Mouse (Mus musculus): ENCODE results near the gene Rbbp7.
A peak's percentile ranks its signal among the peaks of the same experiment; 100 is the strongest.

Gene Rbbp7

GRCm38 (mm10) chrX:162760115-162760942 lies at the start of gene Rbbp7:
Gene Rbbp7 (plus strand): TSS chrX:162760402.
- DNase-seq = peak; percentile 90 to 96

GRCm38 (mm10) chrX:162717837-162718236 lies 42.4 kb upstream of the Rbbp7 start:
- peak; percentile 62 to 80 for DNase-seq

GRCm38 (mm10) chrX:162719615-162720014 lies 40.6 kb upstream of the Rbbp7 start:
- peak in 1 of 2 experiments; percentile 65 for DNase-seq

- DNase-seq = no peak
Observed at GRCm38 (mm10) chrX:162727367-162727777, 32.8 kb upstream of the Rbbp7 start.

GRCm38 (mm10) chrX:162727795-162728194 lies 32.4 kb upstream of the Rbbp7 start:
- no peak for DNase-seq

GRCm38 (mm10) chrX:162728228-162728627 lies 32.0 kb upstream of the Rbbp7 start:
- no peak for DNase-seq

- DNase-seq = no peak
Observed at GRCm38 (mm10) chrX:162730031-162730430, 30.2 kb upstream of the Rbbp7 start.

GRCm38 (mm10) chrX:162734997-162735929 lies 24.9 kb upstream of the Rbbp7 start:
- peak; percentile 69 to 70 for DNase-seq

GRCm38 (mm10) chrX:162736140-162736659 lies 24.0 kb upstream of the Rbbp7 start:
- DNase-seq = peak in 1 of 2 experiments; percentile 60

- DNase-seq = no peak
Observed at GRCm38 (mm10) chrX:162748696-162749420, 11.3 kb upstream of the Rbbp7 start.

- no peak for DNase-seq
Observed at GRCm38 (mm10) chrX:162752418-162752817, 7.8 kb upstream of the Rbbp7 start.

- DNase-seq = no peak
Observed at GRCm38 (mm10) chrX:162754314-162754713, 5.9 kb upstream of the Rbbp7 start.

- no peak for DNase-seq
Observed at GRCm38 (mm10) chrX:162756058-162756457, 4.1 kb upstream of the Rbbp7 start.

GRCm38 (mm10) chrX:162759251-162760114 lies 719 bp upstream of the Rbbp7 start:
- peak; percentile 5 to 48 for DNase-seq

GRCm38 (mm10) chrX:162760958-162761515 lies 835 bp downstream of the Rbbp7 start:
- peak; percentile 19 to 66 for DNase-seq

- DNase-seq = peak in 1 of 2 experiments; percentile 25
Observed at GRCm38 (mm10) chrX:162761716-162762395, 1.7 kb downstream of the Rbbp7 start.

- DNase-seq = no peak
Observed at GRCm38 (mm10) chrX:162770726-162771125, 10.5 kb downstream of the Rbbp7 start.

- no peak for DNase-seq
Observed at GRCm38 (mm10) chrX:162788372-162788771, 28.2 kb downstream of the Rbbp7 start.

GRCm38 (mm10) chrX:162791392-162791791 lies 31.2 kb downstream of the Rbbp7 start:
- peak in 1 of 2 experiments; percentile 6 for DNase-seq

- peak; percentile 38 to 56 for DNase-seq
Observed at GRCm38 (mm10) chrX:162800371-162800770, 40.2 kb downstream of the Rbbp7 start.

All from kidney, postnatal 25 days (tissue).